21 mouse cellular contexts compared by ENCODE assay signal in the genomic region with DNA sequence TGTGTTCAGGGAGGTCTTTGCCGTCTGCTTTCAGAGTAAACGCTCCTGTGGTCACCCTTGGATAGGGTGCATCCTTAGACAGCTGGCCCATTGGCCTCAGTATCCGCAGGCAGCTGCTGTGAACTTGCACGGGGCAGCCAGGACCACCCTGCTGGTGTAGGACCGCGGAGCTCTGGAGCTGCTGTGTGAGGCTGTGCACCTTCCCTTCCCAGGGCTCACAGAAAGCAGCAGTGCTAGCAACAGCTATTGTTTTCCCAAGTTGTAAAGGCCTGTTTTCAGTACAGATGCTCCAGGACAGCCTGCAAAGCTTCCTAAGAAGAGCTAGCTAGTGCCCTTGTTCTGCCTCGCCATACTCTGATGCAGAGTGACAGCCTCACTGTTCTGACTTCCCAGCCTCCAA.
DNase-seq lines count a peak whose midpoint lies in the region; ATAC-seq and TF ChIP-seq lines count a peak whose summit lies in the region.
"Had no signal": no experiment of that assay in that cellular context is flagged by ENCODE, and none has a peak within 500 bp of the region (broad histone marks: within the 10 kb centered on the region; RNA-seq: fewer than 3 reads in every experiment).

No protein-coding gene starts in this region.

- ATAC-seq in forebrain, postnatal 0 days: 0 out of 2 replicates have a peak, but pooled peaks have one; percentile 9
- no peak for ATAC-seq in forebrain, embryonic 11.5 days (replicated peaks; ENCODE audit: low FRiP score)
- ATAC-seq in midbrain, embryonic 11.5 days (ENCODE audit: low FRiP score): peak; percentile 43; the same call in 1 of the 2 replicates
- no peak for ATAC-seq in midbrain, embryonic 16.5 days
- no peak for ATAC-seq in embryonic facial prominence, embryonic 14.5 days (ENCODE audit: low read depth)
- no peak for ATAC-seq in midbrain, embryonic 14.5 days (ENCODE audit: low FRiP score, low TSS enrichment)

- H3K9me3 ChIP-seq in forebrain, postnatal 0 days (ENCODE audit: low read length): no peaks in the 10 kb centered on the region
- no peaks in the 10 kb centered on the region for H3K9me3 ChIP-seq in forebrain, embryonic 11.5 days (ENCODE audit: control insufficient read depth, low read length)
- H3K9me3 ChIP-seq in midbrain, embryonic 11.5 days (ENCODE audit: control insufficient read depth, low read length): no peaks in the 10 kb centered on the region
- H3K9me3 ChIP-seq in midbrain, embryonic 16.5 days (replicated peaks; ENCODE audit: control insufficient read depth, low read length, poor library complexity, severe bottlenecking): no peaks in the 10 kb centered on the region
- H3K9me3 ChIP-seq in embryonic facial prominence, embryonic 14.5 days (ENCODE audit: control insufficient read depth, low read length): no peaks in the 10 kb centered on the region
- no peaks in the 10 kb centered on the region for H3K9me3 ChIP-seq in midbrain, embryonic 14.5 days (ENCODE audit: control insufficient read depth, low read length)
- H3K9me3 ChIP-seq: stomach, embryonic 15.5 days had no signal

- no peak overlapping the region for H3K9ac ChIP-seq in forebrain, postnatal 0 days
- no peak overlapping the region for H3K9ac ChIP-seq in forebrain, embryonic 11.5 days (ENCODE audit: low read length)
- no peak overlapping the region; the same call in 1 of the 2 replicates for H3K9ac ChIP-seq in midbrain, embryonic 11.5 days (ENCODE audit: low read length)
- no peak overlapping the region for H3K9ac ChIP-seq in midbrain, embryonic 16.5 days (ENCODE audit: low read depth, low read length)
- peak overlapping the region; percentile 35; the same call in 1 of the 2 replicates for H3K9ac ChIP-seq in embryonic facial prominence, embryonic 14.5 days (ENCODE audit: low read depth, low read length)
- H3K9ac ChIP-seq in midbrain, embryonic 14.5 days (replicated peaks; ENCODE audit: low read length): no peak overlapping the region
- H3K9ac ChIP-seq: stomach, embryonic 15.5 days had no signal

- H3K27me3 ChIP-seq in forebrain, postnatal 0 days (ENCODE audit: insufficient read depth, low read length): no peaks in the 10 kb centered on the region
- no peaks in the 10 kb centered on the region for H3K27me3 ChIP-seq in forebrain, embryonic 11.5 days (ENCODE audit: control insufficient read depth, insufficient read depth, low read length)
- H3K27me3 ChIP-seq in midbrain, embryonic 11.5 days (ENCODE audit: control insufficient read depth, insufficient read depth, low read length): no peaks in the 10 kb centered on the region
- no peaks in the 10 kb centered on the region for H3K27me3 ChIP-seq in midbrain, embryonic 16.5 days (ENCODE audit: control insufficient read depth, insufficient read depth, low read depth, low read length)
- no peaks in the 10 kb centered on the region for H3K27me3 ChIP-seq in embryonic facial prominence, embryonic 14.5 days (replicated peaks; ENCODE audit: control insufficient read depth, insufficient read depth, low read length)
- H3K27me3 ChIP-seq in midbrain, embryonic 14.5 days (ENCODE audit: control insufficient read depth, insufficient read depth, low read length): no peaks in the 10 kb centered on the region
- H3K27me3 ChIP-seq: CH12.LX; stomach, embryonic 15.5 days had no signal

- H3K36me3 ChIP-seq in forebrain, postnatal 0 days (ENCODE audit: insufficient read depth): no peaks in the 10 kb centered on the region
- H3K36me3 ChIP-seq in forebrain, embryonic 11.5 days (ENCODE audit: control insufficient read depth, insufficient read depth, low read length): no peaks in the 10 kb centered on the region
- no peaks in the 10 kb centered on the region for H3K36me3 ChIP-seq in midbrain, embryonic 11.5 days (ENCODE audit: control insufficient read depth, insufficient read depth, low read length)
- no peaks in the 10 kb centered on the region for H3K36me3 ChIP-seq in midbrain, embryonic 16.5 days (ENCODE audit: control insufficient read depth, insufficient read depth, low read length)
- 0 out of 2 replicates have a peak, but pooled peaks cover 4% of the 10 kb centered on the region for H3K36me3 ChIP-seq in embryonic facial prominence, embryonic 14.5 days (ENCODE audit: control insufficient read depth, insufficient read depth, low read length)
- H3K36me3 ChIP-seq in midbrain, embryonic 14.5 days (ENCODE audit: control insufficient read depth, insufficient read depth, low read length): no peaks in the 10 kb centered on the region
- H3K36me3 ChIP-seq: stomach, embryonic 15.5 days had no signal

- DNase-seq in forebrain, postnatal 0 days: no peak
- DNase-seq in forebrain, embryonic 11.5 days (ENCODE audit: low spot score): no peak
- DNase-seq in midbrain, embryonic 11.5 days (ENCODE audit: low spot score, missing footprints): peak; percentile 92
- DNase-seq in embryonic facial prominence, embryonic 14.5 days (ENCODE audit: low spot score): no peak
- peak; percentile 32 for DNase-seq in midbrain, embryonic 14.5 days
- no peak for DNase-seq in layer of hippocampus, adult 8-10 months (ENCODE audit: low spot score in 2 of 2)
- DNase-seq: adrenal gland, postnatal 25 days; cerebellum, adult 2 months; cerebellum, postnatal 36 days; gastrocnemius, postnatal 36 days; kidney, adult 18-20 months; kidney, postnatal 10 days; left cerebral cortex, postnatal 4 days; lung, adult 18-20 months; lung, postnatal 36 days; retina, postnatal 1 day; thymus, adult 2 months had no signal

- no peak for TF ChIP-seq CTCF in forebrain, postnatal 0 days (IDR thresholded peaks at IDR 0.05; ENCODE audit: low read depth)

- no peak overlapping the region for H3K27ac ChIP-seq in forebrain, postnatal 0 days (ENCODE audit: low read depth, low read length)
- no peak overlapping the region for H3K27ac ChIP-seq in forebrain, embryonic 11.5 days (ENCODE audit: low read depth, low read length)
- H3K27ac ChIP-seq in midbrain, embryonic 11.5 days (ENCODE audit: low read depth, low read length): 0 out of 2 replicates have a peak overlapping the region, but pooled peaks have one; percentile 48
- no peak overlapping the region for H3K27ac ChIP-seq in midbrain, embryonic 16.5 days (ENCODE audit: low read length)
- 0 out of 2 replicates have a peak overlapping the region, but pooled peaks have one; percentile 16 for H3K27ac ChIP-seq in embryonic facial prominence, embryonic 14.5 days (replicated peaks; ENCODE audit: low read depth, low read length)
- no peak overlapping the region for H3K27ac ChIP-seq in midbrain, embryonic 14.5 days (replicated peaks; ENCODE audit: low read depth, low read length)
- H3K27ac ChIP-seq: stomach, embryonic 15.5 days had no signal

- H3K4me2 ChIP-seq in forebrain, postnatal 0 days (ENCODE audit: low read depth): no peak overlapping the region
- H3K4me2 ChIP-seq in forebrain, embryonic 11.5 days (ENCODE audit: low read depth, low read length, severe bottlenecking): no peak overlapping the region
- H3K4me2 ChIP-seq in midbrain, embryonic 11.5 days: no peak overlapping the region
- H3K4me2 ChIP-seq in midbrain, embryonic 16.5 days (ENCODE audit: low read length): no peak overlapping the region
- no peak overlapping the region for H3K4me2 ChIP-seq in embryonic facial prominence, embryonic 14.5 days (ENCODE audit: low read depth, low read length)
- H3K4me2 ChIP-seq in midbrain, embryonic 14.5 days (ENCODE audit: low read length): no peak overlapping the region
- H3K4me2 ChIP-seq: liver, embryonic 11.5 days; stomach, embryonic 15.5 days had no signal

- H3K4me3 ChIP-seq in forebrain, postnatal 0 days (ENCODE audit: low read depth, low read length): no peak overlapping the region
- H3K4me3 ChIP-seq in forebrain, embryonic 11.5 days (ENCODE audit: low read depth, low read length): no peak overlapping the region
- no peak overlapping the region for H3K4me3 ChIP-seq in midbrain, embryonic 11.5 days (ENCODE audit: low read depth, low read length)
- no peak overlapping the region for H3K4me3 ChIP-seq in midbrain, embryonic 16.5 days (ENCODE audit: low read depth, low read length)
- no peak overlapping the region for H3K4me3 ChIP-seq in embryonic facial prominence, embryonic 14.5 days (ENCODE audit: low read depth, low read length)
- H3K4me3 ChIP-seq in midbrain, embryonic 14.5 days (replicated peaks; ENCODE audit: low read depth, low read length): no peak overlapping the region
- H3K4me3 ChIP-seq: stomach, embryonic 15.5 days had no signal

- WGBS in forebrain, postnatal 0 days: 39% methylated on average over 7 of the region's 7 CpGs
- WGBS in forebrain, embryonic 11.5 days: 45% methylated on average over 7 of the region's 7 CpGs
- 32% methylated on average over 7 of the region's 7 CpGs for WGBS in midbrain, embryonic 11.5 days
- 42% methylated on average over 7 of the region's 7 CpGs for WGBS in midbrain, embryonic 16.5 days
- 32% methylated on average over 7 of the region's 7 CpGs for WGBS in embryonic facial prominence, embryonic 14.5 days
- WGBS in midbrain, embryonic 14.5 days: 22% methylated on average over 7 of the region's 7 CpGs

- H3K4me1 ChIP-seq in forebrain, postnatal 0 days (ENCODE audit: insufficient read depth): no peaks in the 10 kb centered on the region
- H3K4me1 ChIP-seq in forebrain, embryonic 11.5 days (replicated peaks; ENCODE audit: control insufficient read depth, insufficient read depth, low read length): peaks cover 12% of the 10 kb centered on the region
- peaks cover 22% of the 10 kb centered on the region for H3K4me1 ChIP-seq in midbrain, embryonic 11.5 days (ENCODE audit: control insufficient read depth, insufficient read depth, low read length)
- H3K4me1 ChIP-seq in midbrain, embryonic 16.5 days (ENCODE audit: control insufficient read depth, insufficient read depth, low read length): peaks cover 27% of the 10 kb centered on the region
- H3K4me1 ChIP-seq in embryonic facial prominence, embryonic 14.5 days (ENCODE audit: control insufficient read depth, insufficient read depth, low read length): peaks cover 43% of the 10 kb centered on the region
- H3K4me1 ChIP-seq in midbrain, embryonic 14.5 days (ENCODE audit: control insufficient read depth, insufficient read depth, low read length): peaks cover 28% of the 10 kb centered on the region

Comparison
In these comparisons a context has a peak if more than half of its experiments do, and no peak if none do; other contexts are left out.
1. ATAC-seq: peak in forebrain, postnatal 0 days (single experiment) and midbrain, embryonic 11.5 days (single experiment); none in forebrain, embryonic 11.5 days (single experiment), midbrain, embryonic 16.5 days (single experiment), embryonic facial prominence, embryonic 14.5 days (single experiment) and midbrain, embryonic 14.5 days (single experiment).
2. H3K27ac ChIP-seq: peak in midbrain, embryonic 11.5 days (single experiment) and embryonic facial prominence, embryonic 14.5 days (single experiment); none in forebrain, postnatal 0 days (single experiment), forebrain, embryonic 11.5 days (single experiment), midbrain, embryonic 16.5 days (single experiment) and midbrain, embryonic 14.5 days (single experiment).
3. DNase-seq: peak in midbrain, embryonic 11.5 days (single experiment) and midbrain, embryonic 14.5 days (single experiment); none in forebrain, postnatal 0 days (single experiment), forebrain, embryonic 11.5 days (single experiment), embryonic facial prominence, embryonic 14.5 days (single experiment) and layer of hippocampus, adult 8-10 months (0 of 2).